Comparison of ENCODE assay signal across 11 mouse cellular contexts in genomic region chr12:36032419-36032818, GRCm38 (mm10). TPM values are rescaled to one million over a fixed set of nuclear protein-coding genes. Genes with fewer than 3 reads are reported as not detected.
DNase-seq lines count a peak whose midpoint lies in the region; ATAC-seq and TF ChIP-seq lines count a peak whose summit lies in the region.
"Had no signal": no experiment of that assay in that cellular context is flagged by ENCODE, and none has a peak within 500 bp of the region (broad histone marks: within the 10 kb centered on the region; RNA-seq: fewer than 3 reads in every experiment).

No protein-coding gene starts in this region.

- TF ChIP-seq CTCF in heart, adult 2 months (IDR thresholded peaks at IDR 0.05): 0 out of 2 replicates have a peak, but pooled peaks have one; percentile 6
- no peak for TF ChIP-seq CTCF in cortical plate, adult 2 months (IDR thresholded peaks at IDR 0.05; ENCODE audit: extremely low read depth, insufficient read depth, low read length)

- H3K27me3 ChIP-seq in heart, adult 2 months (ENCODE audit: control insufficient read depth, insufficient read depth, low read length): no peaks in the 10 kb centered on the region
- H3K27me3 ChIP-seq in heart, embryonic 10.5 days (ENCODE audit: insufficient read depth, poor library complexity, severe bottlenecking): no peaks in the 10 kb centered on the region
- H3K27me3 ChIP-seq in lung, embryonic 15.5 days: no peaks in the 10 kb centered on the region

- peak overlapping the region; percentile 93 for H3K27ac ChIP-seq in heart, adult 2 months
- H3K27ac ChIP-seq in heart, embryonic 10.5 days: no peak overlapping the region
- H3K27ac ChIP-seq in lung, embryonic 15.5 days: peak overlapping the region; percentile 73
- peak overlapping the region; percentile 89; the same call in 1 of the 2 replicates for H3K27ac ChIP-seq in cortical plate, adult 2 months (ENCODE audit: insufficient read depth, low read length)

- H3K36me3 ChIP-seq in heart, adult 2 months (ENCODE audit: control insufficient read depth, insufficient read depth, low read length): peaks cover 11% of the 10 kb centered on the region
- H3K36me3 ChIP-seq in heart, embryonic 10.5 days: no peaks in the 10 kb centered on the region
- no peaks in the 10 kb centered on the region for H3K36me3 ChIP-seq in lung, embryonic 15.5 days

- peaks cover 2% of the 10 kb centered on the region; the same call in 1 of the 2 replicates for H3K79me2 ChIP-seq in heart, adult 2 months (replicated peaks; ENCODE audit: control insufficient read depth, insufficient read depth, low read length)

- H3K4me2 ChIP-seq in lung, embryonic 15.5 days: no peak overlapping the region

- no peak overlapping the region; the same call in 1 of the 2 replicates for H3K4me3 ChIP-seq in heart, adult 2 months
- no peak overlapping the region for H3K4me3 ChIP-seq in heart, embryonic 10.5 days
- H3K4me3 ChIP-seq in lung, embryonic 15.5 days: no peak overlapping the region
- no peak overlapping the region for H3K4me3 ChIP-seq in cortical plate, adult 2 months (ENCODE audit: insufficient read depth, low read length)

- H3K4me1 ChIP-seq in heart, adult 2 months (ENCODE audit: control insufficient read depth, insufficient read depth, low read length): peaks cover 13% of the 10 kb centered on the region
- H3K4me1 ChIP-seq in heart, embryonic 10.5 days: peaks cover 5% of the 10 kb centered on the region; the same call in 1 of the 2 replicates
- H3K4me1 ChIP-seq in lung, embryonic 15.5 days: peaks cover 27% of the 10 kb centered on the region
- H3K4me1 ChIP-seq in cortical plate, adult 2 months (ENCODE audit: control insufficient read depth, insufficient read depth, low read length): peaks cover 13% of the 10 kb centered on the region

- no peaks in the 10 kb centered on the region for H3K9me3 ChIP-seq in heart, embryonic 10.5 days
- no peaks in the 10 kb centered on the region for H3K9me3 ChIP-seq in lung, embryonic 15.5 days

- peak; percentile 71 for TF ChIP-seq POLR2A in heart, adult 2 months (IDR thresholded peaks at IDR 0.05; ENCODE audit: insufficient read depth, low read depth, low read length)
- no peak for TF ChIP-seq POLR2A in cortical plate, adult 2 months (IDR thresholded peaks at IDR 0.05; ENCODE audit: extremely low read depth, insufficient read depth, low read length)

- peak overlapping the region; percentile 70 for H3K9ac ChIP-seq in heart, adult 2 months (ENCODE audit: low read depth, low read length)
- no peak overlapping the region for H3K9ac ChIP-seq in lung, embryonic 15.5 days

- WGBS in heart, adult 2 months: 32% methylated on average over 4 of the region's 4 CpGs
- WGBS in heart, embryonic 10.5 days: 71% methylated on average over 4 of the region's 4 CpGs
- WGBS in lung, embryonic 15.5 days: 59% methylated on average over 4 of the region's 4 CpGs

- peak; percentile 93 for TF ChIP-seq EP300 in heart, adult 2 months (IDR thresholded peaks at IDR 0.05; ENCODE audit: insufficient read depth, low read depth, low read length)

- peak in 1 of 2 experiments; percentile 48 for DNase-seq in heart, adult 2 months
- no peak for DNase-seq in heart, embryonic 10.5 days (ENCODE audit: low spot score)
- DNase-seq in lung, postnatal 10 days: no peak
- no peak for DNase-seq in layer of hippocampus, postnatal 25 days (ENCODE audit: extremely low spot score in 1 of 2, low spot score in 1 of 2)
- no peak for DNase-seq in testis, postnatal 14 days (ENCODE audit: low spot score)
- DNase-seq: adrenal gland, postnatal 36 days; cerebellum, adult 8-10 months; liver had no signal

- no peak for ATAC-seq in lung, embryonic 15.5 days (ENCODE audit: borderline replicate concordance, extremely low read depth, low FRiP score, low TSS enrichment)
- ATAC-seq in hematopoietic stem cell, adult 5-6 weeks (replicated peaks in 1 of 2; ENCODE audit: insufficient read depth in 1 of 2, low FRiP score in 2 of 2, low TSS enrichment in 1 of 2, low read depth in 1 of 2, poor library complexity in 2 of 2, severe bottlenecking in 2 of 2): peak; percentile 6 to 37; a peak in 3 of 4 replicates

- intact Hi-C loops in heart, adult 2 months (cut with DNase I): loop anchor here (10.0 kb wide), 3 partner anchors 152 to 982 kb away; no protein-coding TSS in a partner anchor

RNA-seq across cellular contexts. Expression of gene Tspan13, which starts 9.9 kb away (rescaled TPM):
- 10 to 100 TPM; 41.2 to 47.2 TPM for total RNA-seq in heart, adult 2 months (2021)
- polyA plus RNA-seq in heart, adult 2 months (2012; rRNA removed): 61.1 and 73.0 TPM in 2 replicates
- 72.7 and 75.8 TPM in 2 replicates for polyA plus RNA-seq in heart, embryonic 10.5 days (2016; fragmentation: Nextera tagmentation; extraction: Ambion mirVana)
- polyA plus RNA-seq in lung, embryonic 15.5 days (2015; fragmentation: Nextera tagmentation; extraction: Ambion mirVana): 122 and 131 TPM in 2 replicates
- polyA plus RNA-seq in cortical plate, adult 2 months (2012; rRNA removed): 168 and 176 TPM in 2 replicates
- total RNA-seq in hematopoietic stem cell, adult 5-6 weeks (2017): 143 and 194 TPM in 2 replicates
- 100 to 1,000 TPM; 286 to 292 TPM for total RNA-seq in layer of hippocampus, postnatal 25 days (2021)

RNA-seq across cellular contexts. Expression of gene Agr2, which starts 39.7 kb away (rescaled TPM):
- total RNA-seq in heart, adult 2 months (2021): not detected
- 2.5 TPM in 1 of 2 replicates, not detected in the other for polyA plus RNA-seq in heart, adult 2 months (2012; rRNA removed)
- not detected in 2 replicates for polyA plus RNA-seq in heart, embryonic 10.5 days (2016; fragmentation: Nextera tagmentation; extraction: Ambion mirVana)
- polyA plus RNA-seq in lung, embryonic 15.5 days (2015; fragmentation: Nextera tagmentation; extraction: Ambion mirVana): 2.6 and 3.2 TPM in 2 replicates
- polyA plus RNA-seq in cortical plate, adult 2 months (2012; rRNA removed): 0.15 and 0.28 TPM in 2 replicates
- total RNA-seq in hematopoietic stem cell, adult 5-6 weeks (2017): not detected in 2 replicates
- total RNA-seq in layer of hippocampus, postnatal 25 days (2021): not detected
- total RNA-seq: adrenal gland, postnatal 36 days had no signal
